Mouse (Mus musculus): ENCODE results near the gene Vps37b.
A peak's percentile ranks its signal among the peaks of the same experiment; 100 is the strongest.

DNA sequence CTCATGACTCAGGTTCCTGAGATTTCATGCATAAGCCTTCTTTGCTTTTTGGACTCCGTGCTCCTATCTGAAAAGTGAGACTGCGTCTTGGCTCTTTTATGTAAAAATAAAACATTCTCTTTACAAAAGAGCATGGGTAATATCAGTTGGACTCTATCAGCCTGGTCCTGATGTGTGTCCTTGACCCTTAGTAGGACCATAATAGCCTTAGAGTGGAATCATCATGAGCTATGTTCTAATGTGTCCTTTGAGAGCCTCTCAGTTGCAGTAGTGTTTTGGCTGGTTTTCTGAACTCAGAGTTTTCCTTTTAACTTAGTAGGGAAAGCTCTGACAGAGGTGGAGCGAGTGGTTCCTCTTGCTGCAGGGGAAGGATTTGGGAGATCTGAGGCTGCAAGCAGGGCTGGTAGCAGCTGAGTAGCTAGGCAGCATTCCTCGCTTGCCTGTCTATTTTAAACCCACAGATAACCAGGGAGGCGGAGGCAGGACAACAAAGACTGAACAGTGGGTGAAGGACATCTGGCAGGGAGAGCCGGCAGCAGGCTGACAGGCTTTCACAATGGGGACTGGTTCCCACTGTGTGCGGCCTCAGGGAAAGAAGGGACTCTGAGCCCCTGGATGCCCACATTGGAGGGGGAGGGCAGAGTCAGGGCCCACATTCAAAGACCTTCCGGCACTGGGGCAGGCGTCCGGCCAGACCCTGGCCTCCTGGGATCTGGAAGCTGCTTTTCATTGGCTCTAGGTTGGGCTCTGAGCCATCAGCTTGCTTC lies 11.3 kb upstream of the Vps37b start:
- TF ChIP-seq CTCF (IDR thresholded peaks at IDR 0.05; ENCODE audit: low read depth) (no peak), EP300 (IDR thresholded peaks at IDR 0.05; ENCODE audit: low read depth) (peak; percentile 83)
